Mouse (Mus musculus): ENCODE data around the gene Sh3d19.

DNA sequence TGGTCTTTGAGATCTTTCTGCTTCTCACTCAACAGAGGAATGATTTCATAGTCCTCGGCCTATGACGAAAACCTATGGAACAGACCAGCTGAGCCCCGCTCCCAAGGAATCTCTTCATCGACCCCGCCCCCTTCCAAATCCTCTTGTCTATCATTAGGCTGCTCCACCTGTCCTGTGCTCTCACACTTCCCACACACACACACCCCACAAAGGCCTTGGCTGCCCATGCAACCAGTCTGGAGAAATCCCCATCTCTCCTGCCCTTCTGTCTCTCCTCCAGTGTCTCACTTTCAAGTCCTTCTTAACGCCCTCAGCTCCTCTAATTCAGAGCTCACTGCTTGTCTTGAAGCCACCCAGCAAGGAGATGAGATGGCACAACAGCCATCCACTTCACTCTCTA is 131.0 kb downstream of the Sh3d19 start:
- TF ChIP-seq CTCF (IDR thresholded peaks at IDR 0.05; ENCODE audit: control insufficient read depth, insufficient read depth, insufficient replicate concordance, low read depth, low read length) (no peak), POLR2A (IDR thresholded peaks at IDR 0.05; ENCODE audit: control insufficient read depth, low read depth, low read length) (no peak)

Data from testis, adult 2 months (tissue).